Mouse (Mus musculus) liver, embryonic 13.5 days (tissue): ENCODE measurements around the gene Mdfi. TPM values are rescaled to one million over a fixed set of nuclear protein-coding genes. Genes with fewer than 3 reads are reported as not detected.

Experiments
- ATAC-seq: fragments of 200-750 bp; cut with Nextera tagmentation; 2 replicates; pipeline ENCODE4 v1.8.0; 2017; ENCODE audit warnings: low read depth, mild to moderate bottlenecking, moderate number of reproducible peaks, moderate library complexity
- DNase-seq: peaks from one replicate; pipeline ENCODE4 v3.0.0; 2022
- H3K27ac ChIP-seq: fragments of 300-500 bp; sonication (generic); 2 replicates; pipeline ENCODE4 v1.5.1; 2015; ENCODE audit warnings: moderate library complexity, mild to moderate bottlenecking, inconsistent platforms
- H3K27me3 ChIP-seq: fragments of 300-500 bp; sonication (generic); 2 replicates; pipeline ENCODE4 v1.6.1; 2015; ENCODE audit warnings: mild to moderate bottlenecking, inconsistent platforms
- H3K36me3 ChIP-seq: fragments of 300-500 bp; sonication (generic); 2 replicates; pipeline ENCODE4 v1.6.1; 2015; ENCODE audit warnings: mild to moderate bottlenecking, inconsistent platforms
- H3K4me1 ChIP-seq: fragments of 300-500 bp; sonication (generic); replicated peaks from 2 replicates; pipeline ENCODE4 v1.6.1; 2015; ENCODE audit warnings: inconsistent platforms
- H3K4me2 ChIP-seq: fragments of 300-500 bp; sonication (generic); 2 replicates; pipeline ENCODE4 v1.6.1; 2015; ENCODE audit warnings: inconsistent platforms, mild to moderate bottlenecking, moderate library complexity
- H3K4me3 ChIP-seq: fragments of 300-500 bp; sonication (generic); replicated peaks from 2 replicates; pipeline ENCODE4 v1.5.1; 2015; ENCODE audit warnings: mild to moderate bottlenecking, inconsistent platforms
- H3K9ac ChIP-seq: fragments of 300-500 bp; sonication (generic); 2 replicates; pipeline ENCODE4 v1.6.1; 2015; ENCODE audit warnings: mild to moderate bottlenecking, inconsistent platforms
- H3K9me3 ChIP-seq: fragments of 300-500 bp; sonication (generic); replicated peaks from 2 replicates; pipeline ENCODE4 v1.6.1; 2016; ENCODE audit warnings: inconsistent platforms
- WGBS: fragments of 180-500 bp; shearing (Covaris S2); methylation state at CpG from one replicate; pipeline ENCODE4 v1.1.7; 2015; ENCODE audit not compliant: insufficient replicate concordance; 5-methylcytosine and 5-hydroxymethylcytosine counted together
- polyA plus RNA-seq: library from polyadenylated mRNA; unstranded; fragments of >200 nt; fragmentation: Nextera tagmentation; extraction: Ambion mirVana; gene quantifications from 2 replicates; pipeline ENCODE4 v1.2.1, GENCODE M21; 2015

Gene Mdfi
- polyA plus RNA-seq, 1 experiment from 2014 or later = 1.1 TPM

- no peak for DNase-seq
- Histone ChIP-seq H3K9ac (no peak overlapping the region), H3K4me2 (no peak overlapping the region), H3K36me3 (no peaks in the 10 kb centered on the region; the same call in 1 of the 2 replicates), H3K9me3 (no peaks in the 10 kb centered on the region), H3K27me3 (peaks cover 52% of the 10 kb centered on the region), H3K27ac (no peak overlapping the region), H3K4me1 (peaks cover 14% of the 10 kb centered on the region), H3K4me3 (no peak overlapping the region)
- ATAC-seq = no peak
- 35% methylated on average over 9 of the region's 9 CpGs for WGBS
Measured at GRCm38 (mm10) chr17:47831161-47831560, 3.3 kb downstream of the Mdfi start.

DNA sequence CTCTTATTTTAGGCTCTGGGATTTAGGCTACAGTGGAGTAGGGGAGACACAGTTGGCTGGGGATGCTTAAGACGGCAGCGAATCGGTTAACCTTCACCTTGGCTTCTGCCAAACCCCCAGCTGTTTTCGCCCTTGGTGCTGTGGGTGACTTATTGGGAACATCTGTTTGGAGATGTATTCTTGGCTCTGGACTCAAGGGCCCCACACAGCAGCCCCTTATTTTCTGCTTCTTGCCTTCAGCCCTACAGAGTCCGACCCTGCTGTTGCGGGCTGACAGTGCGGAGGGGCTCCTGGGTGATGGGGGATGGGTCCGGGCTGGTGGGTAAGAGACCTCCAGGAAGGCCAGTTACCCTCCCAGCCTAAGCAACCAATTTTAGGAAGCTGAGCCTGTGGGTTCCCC lies 13.2 kb downstream of the Mdfi start:
- no peak overlapping the region for H3K27ac ChIP-seq
- H3K4me1 ChIP-seq = no peaks in the 10 kb centered on the region
- 79% methylated on average over 8 of the region's 8 CpGs for WGBS
- no peak for DNase-seq
- no peaks in the 10 kb centered on the region for H3K36me3 ChIP-seq
- no peak for ATAC-seq
- no peak overlapping the region for H3K4me2 ChIP-seq
- H3K27me3 ChIP-seq = no peaks in the 10 kb centered on the region
- no peaks in the 10 kb centered on the region for H3K9me3 ChIP-seq
- no peak overlapping the region for H3K4me3 ChIP-seq
- H3K9ac ChIP-seq = no peak overlapping the region

GRCm38 (mm10) chr17:47818038-47818725 lies 16.3 kb downstream of the Mdfi start:
- no peak overlapping the region for H3K4me3 ChIP-seq
- H3K9ac ChIP-seq = no peak overlapping the region
- H3K4me1 ChIP-seq = peaks cover 2% of the 10 kb centered on the region; the same call in 1 of the 2 replicates
- no peak for ATAC-seq
- no peak for DNase-seq
- no peak overlapping the region for H3K4me2 ChIP-seq
- 68% methylated on average over 13 of the region's 13 CpGs for WGBS
- no peaks in the 10 kb centered on the region for H3K9me3 ChIP-seq
- H3K27me3 ChIP-seq = no peaks in the 10 kb centered on the region
- H3K27ac ChIP-seq = no peak overlapping the region
- no peaks in the 10 kb centered on the region; the same call in 1 of the 2 replicates for H3K36me3 ChIP-seq

DNA sequence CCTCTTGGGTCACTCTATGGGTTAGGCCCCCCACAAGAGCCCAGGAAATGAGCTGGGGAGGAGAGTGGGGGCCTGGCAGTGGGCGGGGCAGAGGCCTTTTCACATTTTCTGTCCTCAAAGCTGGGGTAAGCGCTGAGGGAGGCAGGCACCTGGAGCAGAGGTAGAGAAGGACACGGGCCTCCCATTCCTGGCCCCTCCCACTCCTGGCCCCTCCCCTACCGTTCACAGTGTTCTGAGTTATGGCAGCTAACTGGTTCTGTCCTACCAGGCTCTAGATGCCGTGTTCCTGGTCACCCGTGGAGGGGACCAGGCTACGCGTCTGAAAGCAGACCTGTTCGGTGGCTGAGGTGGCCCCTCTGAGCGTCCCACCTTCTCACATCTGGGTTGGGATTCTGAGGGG lies 19.0 kb downstream of the Mdfi start:
- Histone ChIP-seq H3K9ac (no peak overlapping the region), H3K36me3 (no peaks in the 10 kb centered on the region; the same call in 1 of the 2 replicates), H3K4me3 (no peak overlapping the region), H3K4me2 (no peak overlapping the region), H3K9me3 (no peaks in the 10 kb centered on the region), H3K4me1 (peaks cover 4% of the 10 kb centered on the region; the same call in 1 of the 2 replicates), H3K27ac (no peak overlapping the region), H3K27me3 (no peaks in the 10 kb centered on the region)
- no peak for ATAC-seq
- 70% methylated on average over 10 of the region's 10 CpGs for WGBS
- no peak for DNase-seq

DNA sequence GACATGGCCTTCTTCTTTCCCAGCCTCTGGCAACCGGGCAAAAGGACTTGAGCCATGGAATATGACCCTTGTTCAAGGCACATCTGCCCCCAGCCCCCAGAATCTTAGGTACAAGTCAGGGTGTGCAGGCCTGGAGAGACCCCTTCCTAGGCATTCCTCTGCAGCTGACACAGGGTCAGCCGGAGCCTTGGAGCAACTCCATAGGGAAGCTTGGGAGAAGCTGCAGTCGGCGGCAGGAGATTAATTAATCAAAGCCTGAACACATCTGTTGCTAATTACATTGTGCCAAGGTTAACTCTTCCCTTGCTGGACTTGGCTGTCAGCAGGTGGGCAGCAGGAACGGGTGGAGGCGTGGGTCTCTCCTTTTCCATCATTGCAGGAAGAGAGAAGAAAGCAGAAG lies 20.0 kb downstream of the Mdfi start:
- Histone ChIP-seq H3K9ac (no peak overlapping the region), H3K27me3 (no peaks in the 10 kb centered on the region), H3K36me3 (no peaks in the 10 kb centered on the region; the same call in 1 of the 2 replicates), H3K4me2 (no peak overlapping the region), H3K9me3 (no peaks in the 10 kb centered on the region), H3K4me3 (no peak overlapping the region), H3K27ac (no peak overlapping the region), H3K4me1 (peaks cover 7% of the 10 kb centered on the region; the same call in 1 of the 2 replicates)
- ATAC-seq (no peak), DNase-seq (no peak)
- WGBS = 58% methylated on average over 6 of the region's 6 CpGs

GRCm38 (mm10) chr17:47813616-47814015 lies 20.9 kb downstream of the Mdfi start:
- DNase-seq (no peak), ATAC-seq (peak; percentile 43)
- H3K9ac ChIP-seq = no peak overlapping the region
- no peak overlapping the region for H3K4me2 ChIP-seq
- H3K27ac ChIP-seq = no peak overlapping the region
- peaks cover 9% of the 10 kb centered on the region; the same call in 1 of the 2 replicates for H3K4me1 ChIP-seq
- H3K4me3 ChIP-seq = no peak overlapping the region
- WGBS = 41% methylated on average over 5 of the region's 5 CpGs
- no peaks in the 10 kb centered on the region for H3K27me3 ChIP-seq
- H3K9me3 ChIP-seq = no peaks in the 10 kb centered on the region
- H3K36me3 ChIP-seq = no peaks in the 10 kb centered on the region; the same call in 1 of the 2 replicates

- ATAC-seq (no peak), DNase-seq (no peak)
- no peak overlapping the region for H3K9ac ChIP-seq
- peaks cover 9% of the 10 kb centered on the region; the same call in 1 of the 2 replicates for H3K4me1 ChIP-seq
- H3K27me3 ChIP-seq = no peaks in the 10 kb centered on the region
- no peak overlapping the region for H3K4me2 ChIP-seq
- H3K36me3 ChIP-seq = no peaks in the 10 kb centered on the region; the same call in 1 of the 2 replicates
- H3K4me3 ChIP-seq = no peak overlapping the region
- H3K27ac ChIP-seq = no peak overlapping the region
- no peaks in the 10 kb centered on the region for H3K9me3 ChIP-seq
- WGBS = 63% methylated on average over 6 of the region's 6 CpGs
Measured at GRCm38 (mm10) chr17:47812200-47812599, 22.3 kb downstream of the Mdfi start.

DNA sequence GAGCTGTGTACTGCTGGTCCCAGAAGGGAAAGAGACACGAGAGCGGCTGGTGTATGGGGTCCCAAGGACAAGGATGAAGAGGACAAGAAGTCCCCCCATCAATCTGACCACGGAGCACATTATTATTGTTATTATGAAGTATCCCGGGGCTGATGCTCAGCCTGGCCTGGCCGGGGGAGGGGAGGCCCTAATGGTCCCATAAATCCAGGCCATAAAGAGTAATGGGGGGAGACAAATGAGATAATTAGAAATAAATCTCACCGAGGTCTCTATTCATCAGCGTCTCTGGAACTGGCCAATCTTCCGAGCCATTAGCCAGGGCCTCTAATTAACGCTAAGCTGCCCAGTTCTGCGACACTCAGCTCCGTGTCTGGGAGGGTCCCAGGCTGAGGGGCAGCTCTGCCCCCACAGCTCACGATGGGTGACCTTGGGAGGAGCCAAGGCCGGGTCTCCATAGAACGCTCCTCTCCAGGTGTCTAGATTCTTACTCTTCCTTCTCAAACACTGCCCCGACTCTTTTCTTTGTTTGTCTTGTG lies 23.2 kb downstream of the Mdfi start:
- no peak for ATAC-seq
- DNase-seq = no peak
- H3K9ac ChIP-seq = no peak overlapping the region
- H3K4me1 ChIP-seq = peaks cover 9% of the 10 kb centered on the region; the same call in 1 of the 2 replicates
- 71% methylated on average over 15 of the region's 15 CpGs for WGBS
- no peak overlapping the region for H3K4me3 ChIP-seq
- no peak overlapping the region for H3K27ac ChIP-seq
- H3K9me3 ChIP-seq = no peaks in the 10 kb centered on the region
- H3K36me3 ChIP-seq = no peaks in the 10 kb centered on the region; the same call in 1 of the 2 replicates
- H3K27me3 ChIP-seq = no peaks in the 10 kb centered on the region
- H3K4me2 ChIP-seq = no peak overlapping the region

DNA sequence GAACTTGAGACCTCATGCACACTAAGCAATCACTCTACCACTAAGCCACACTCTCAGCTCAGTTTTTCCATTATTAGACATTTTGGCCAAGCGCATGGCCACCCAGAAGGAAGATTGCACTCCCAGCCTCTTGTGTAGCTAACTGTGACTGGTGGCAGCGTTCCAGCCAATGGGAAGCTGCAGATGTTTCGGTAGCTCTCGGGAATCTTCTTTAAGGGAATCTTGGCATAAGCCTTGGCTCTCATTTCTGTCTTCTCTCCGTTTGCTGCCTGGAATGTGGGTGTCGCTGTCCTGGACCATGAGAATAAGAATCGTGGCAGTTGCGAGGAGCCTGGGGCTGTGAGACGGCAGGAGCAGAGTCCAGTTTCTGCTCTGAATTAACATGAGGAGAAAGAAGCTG lies 28.3 kb downstream of the Mdfi start:
- H3K4me2 ChIP-seq = no peak overlapping the region
- H3K9me3 ChIP-seq = no peaks in the 10 kb centered on the region
- no peaks in the 10 kb centered on the region for H3K36me3 ChIP-seq
- H3K9ac ChIP-seq = no peak overlapping the region
- DNase-seq (no peak), ATAC-seq (no peak)
- no peak overlapping the region for H3K4me3 ChIP-seq
- WGBS = 66% methylated on average over 9 of the region's 9 CpGs
- peaks cover 21% of the 10 kb centered on the region for H3K4me1 ChIP-seq
- H3K27ac ChIP-seq = no peak overlapping the region
- H3K27me3 ChIP-seq = no peaks in the 10 kb centered on the region

DNA sequence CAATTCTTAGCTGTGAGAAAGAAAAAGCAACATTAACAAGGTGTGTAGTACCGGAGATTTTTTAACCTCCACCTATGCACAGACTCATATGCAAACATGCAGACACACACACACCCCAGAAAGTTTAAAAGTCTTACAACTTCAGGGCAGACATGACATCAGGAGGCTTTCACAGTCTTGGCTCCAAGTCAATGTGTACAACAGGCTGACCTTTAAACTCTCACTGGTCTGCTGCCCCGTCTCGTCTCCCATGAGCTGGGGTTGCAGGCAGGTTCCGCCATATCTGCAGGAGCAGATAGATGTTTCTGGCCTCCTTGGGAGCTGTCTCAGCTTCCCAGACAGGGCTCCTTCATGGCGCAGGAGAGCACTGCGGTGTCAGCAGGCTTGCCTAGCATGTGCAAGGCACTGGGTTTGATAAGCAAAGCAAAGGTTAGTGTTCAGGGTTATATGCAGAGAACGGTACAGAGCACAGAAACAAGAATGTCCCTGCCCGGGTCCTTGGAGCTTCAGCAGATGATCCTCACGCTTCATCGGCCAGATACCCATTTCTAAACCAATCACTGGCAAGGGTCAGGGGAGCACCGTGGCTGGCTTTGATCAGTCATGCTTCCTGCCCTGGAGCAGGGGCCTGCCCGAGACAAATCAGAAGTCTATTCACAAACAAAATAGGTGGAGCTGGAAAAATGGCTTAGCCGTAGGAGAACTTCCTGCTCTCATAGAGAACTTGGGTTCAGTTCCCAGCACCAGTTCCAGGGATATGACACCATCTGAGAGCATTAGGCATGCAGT lies 29.2 kb downstream of the Mdfi start:
- no peak overlapping the region for H3K9ac ChIP-seq
- H3K4me1 ChIP-seq = peaks cover 21% of the 10 kb centered on the region
- DNase-seq = no peak
- 51% methylated on average over 13 of the region's 13 CpGs for WGBS
- no peaks in the 10 kb centered on the region for H3K27me3 ChIP-seq
- ATAC-seq = no peak
- H3K4me2 ChIP-seq = no peak overlapping the region
- H3K36me3 ChIP-seq = no peaks in the 10 kb centered on the region
- H3K4me3 ChIP-seq = no peak overlapping the region
- H3K9me3 ChIP-seq = no peaks in the 10 kb centered on the region
- no peak overlapping the region for H3K27ac ChIP-seq

DNA sequence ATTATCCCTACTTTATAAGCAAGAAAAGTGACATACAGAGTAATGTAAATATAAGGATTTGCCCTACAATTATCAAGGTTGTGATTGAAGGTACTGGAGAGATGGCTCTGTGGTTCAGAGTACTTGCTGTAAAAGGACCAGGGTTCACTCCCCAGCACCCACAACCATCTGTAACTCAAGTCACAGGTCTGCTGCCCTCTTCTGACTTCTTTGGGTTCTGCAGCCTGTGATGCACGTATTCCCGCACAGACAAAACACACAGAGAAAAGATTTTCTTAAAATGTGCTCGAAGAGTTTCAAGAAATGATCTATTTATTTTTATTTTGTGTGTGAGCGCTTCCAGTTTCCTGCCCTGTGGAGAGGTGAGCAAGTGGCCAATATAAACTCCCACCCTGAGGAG lies 30.8 kb downstream of the Mdfi start:
- no peak overlapping the region for H3K4me3 ChIP-seq
- WGBS = 79% methylated on average over 4 of the region's 4 CpGs
- no peak for ATAC-seq

More for the DNA sequence above, 30.8 kb downstream of the Mdfi start:
- H3K36me3 ChIP-seq = no peaks in the 10 kb centered on the region
- H3K9me3 ChIP-seq = no peaks in the 10 kb centered on the region
- no peaks in the 10 kb centered on the region for H3K27me3 ChIP-seq
- H3K27ac ChIP-seq = no peak overlapping the region
- H3K4me2 ChIP-seq = no peak overlapping the region
- DNase-seq = no peak
- no peak overlapping the region for H3K9ac ChIP-seq
- peaks cover 15% of the 10 kb centered on the region for H3K4me1 ChIP-seq
